In genomic region chr11:79716453-79716749, GRCm38 (mm10) we compare ENCODE assay signal across 30 mouse cellular contexts.
DNase-seq lines count a peak whose midpoint lies in the region; ATAC-seq lines count a peak whose summit lies in the region.
"Had no signal": no experiment of that assay in that cellular context is flagged by ENCODE, and none has a peak within 500 bp of the region (broad histone marks: within the 10 kb centered on the region; RNA-seq: fewer than 3 reads in every experiment).

No protein-coding gene starts in this region.

- DNase-seq in kidney, postnatal 10 days = peak; percentile 49
- DNase-seq in ES-CJ7 (ENCODE audit: low read depth, low spot score) = peak; percentile 47
- no peak for DNase-seq in layer of hippocampus, adult 18-20 months (ENCODE audit: low spot score in 2 of 2)
- no peak for DNase-seq in layer of hippocampus, postnatal 10 days (ENCODE audit: low spot score in 2 of 2)
- DNase-seq in heart, postnatal 36 days = no peak
- DNase-seq: adrenal gland, postnatal 25 days; cerebellum, adult 2 months; cerebellum, postnatal 14 days; gastrocnemius, postnatal 25 days; heart, adult 18-20 months; kidney, adult 2 months; layer of hippocampus, adult 9-11 months; left cerebral cortex, postnatal 4 days; lung, embryonic 14.5 days; lung, postnatal 14 days; spleen, adult 18-20 months; thymus, adult 2 months; thymus, postnatal 36 days had no signal

- H3K4me1 ChIP-seq in kidney, embryonic 16.5 days (ENCODE audit: insufficient read depth, low read length) = peaks cover 48% of the 10 kb centered on the region

- 62% methylated on average over 2 of the region's 2 CpGs for WGBS in kidney, embryonic 16.5 days

- no peaks in the 10 kb centered on the region for H3K36me3 ChIP-seq in kidney, embryonic 16.5 days (ENCODE audit: insufficient read depth, low read length)
- H3K36me3 ChIP-seq: G1E; heart, embryonic 12.5 days; intestine, embryonic 15.5 days; midbrain, embryonic 10.5 days; midbrain, embryonic 15.5 days had no signal

- H3K27me3 ChIP-seq in kidney, embryonic 16.5 days (ENCODE audit: insufficient read depth, low read length) = 0 out of 2 replicates have a peak, but pooled peaks cover 2% of the 10 kb centered on the region
- H3K27me3 ChIP-seq: intestine, embryonic 15.5 days had no signal

- no peak overlapping the region for H3K27ac ChIP-seq in kidney, embryonic 16.5 days (ENCODE audit: low read length)
- H3K27ac ChIP-seq: forebrain, embryonic 13.5 days; hindbrain, postnatal 0 days; intestine, embryonic 15.5 days; kidney, postnatal 0 days; left cerebral cortex, adult 2 months; liver, embryonic 14.5 days; midbrain, embryonic 10.5 days; midbrain, embryonic 15.5 days had no signal

- H3K9me3 ChIP-seq in kidney, embryonic 16.5 days (ENCODE audit: low read length) = no peaks in the 10 kb centered on the region
- H3K9me3 ChIP-seq: forebrain, embryonic 13.5 days; heart, embryonic 12.5 days; intestine, embryonic 15.5 days; midbrain, embryonic 10.5 days; midbrain, embryonic 15.5 days had no signal

- no peak overlapping the region for H3K9ac ChIP-seq in kidney, embryonic 16.5 days (replicated peaks; ENCODE audit: low read length)
- H3K9ac ChIP-seq: forebrain, embryonic 13.5 days; heart, embryonic 12.5 days; intestine, embryonic 15.5 days; liver, embryonic 14.5 days; lung, embryonic 14.5 days; midbrain, embryonic 15.5 days had no signal

- no peak overlapping the region for H3K4me3 ChIP-seq in kidney, embryonic 16.5 days (ENCODE audit: low read length)
- H3K4me3 ChIP-seq: forebrain, embryonic 13.5 days; heart, embryonic 12.5 days; intestine, embryonic 15.5 days; left cerebral cortex, adult 2 months; midbrain, embryonic 10.5 days; midbrain, embryonic 15.5 days had no signal

- ATAC-seq in kidney, embryonic 16.5 days (ENCODE audit: low FRiP score, low TSS enrichment) = no peak
- ATAC-seq in common myeloid progenitor, adult 5-6 weeks (replicated peaks; ENCODE audit: low read depth, poor library complexity, severe bottlenecking) = peak; percentile 54
- ATAC-seq: forebrain, embryonic 13.5 days; hindbrain, postnatal 0 days; intestine, embryonic 15.5 days; midbrain, embryonic 15.5 days had no signal

- intact Hi-C loops in heart, postnatal 36 days (cut with DNase I) = no loop called here

- no peak overlapping the region for H3K4me2 ChIP-seq in kidney, embryonic 16.5 days (replicated peaks; ENCODE audit: low read depth, low read length)
- H3K4me2 ChIP-seq: forebrain, embryonic 13.5 days; heart, embryonic 12.5 days; intestine, embryonic 15.5 days; lung, embryonic 14.5 days; midbrain, embryonic 15.5 days had no signal

Comparison
In these comparisons a context has a peak if more than half of its experiments do, and no peak if none do; other contexts are left out.
1. DNase-seq: peak in kidney, postnatal 10 days (single experiment) and ES-CJ7 (single experiment); none in layer of hippocampus, adult 18-20 months (0 of 2), layer of hippocampus, postnatal 10 days (0 of 2) and heart, postnatal 36 days (0 of 2).